Mouse (Mus musculus) brain, embryonic 14.5 days (tissue): ENCODE measurements around the gene Bcl2l15.

Source experiments
- CTCF ChIP-seq: fragments of 200-500 bp; IDR thresholded peaks from 2 replicates; pipeline ENCODE4 v1.5.1; 2012; ENCODE audit warnings: inconsistent platforms, mild to moderate bottlenecking, moderate library complexity, borderline replicate concordance; ENCODE audit not compliant: insufficient read depth, insufficient read length; ENCODE audit errors: extremely low read depth
- POLR2A ChIP-seq: fragments of 200-500 bp; IDR thresholded peaks from 2 replicates; pipeline ENCODE4 v1.6.1; 2012; ENCODE audit warnings: mild to moderate bottlenecking, inconsistent platforms, borderline replicate concordance; ENCODE audit not compliant: poor library complexity, insufficient read depth, insufficient read length, severe bottlenecking; ENCODE audit errors: extremely low read depth

DNA sequence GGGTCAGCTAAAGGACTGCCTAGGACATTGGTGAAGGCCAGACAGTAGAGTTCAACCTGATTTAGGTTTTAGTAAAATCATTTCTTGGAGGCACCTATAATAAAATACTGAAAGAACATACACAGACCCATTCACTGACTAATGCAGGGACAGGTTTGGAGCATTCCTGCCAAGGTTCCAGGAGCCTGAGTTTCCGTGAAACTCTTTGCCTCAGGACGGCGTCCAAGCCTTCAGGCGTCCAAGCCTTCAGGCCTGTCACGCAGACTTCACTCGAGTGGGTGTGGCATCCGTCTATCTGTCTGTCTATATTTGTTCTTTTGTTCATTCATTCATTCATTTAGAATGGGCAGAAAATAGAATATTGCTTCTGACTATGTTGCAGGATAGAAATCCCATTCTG lies 1.3 kb upstream of the Bcl2l15 start:
- TF ChIP-seq POLR2A = no peak
- no peak for TF ChIP-seq CTCF
